Mouse (Mus musculus) ES-Bruce4 (cell line): ENCODE measurements around the gene N4bp1.

Source experiments
- CTCF ChIP-seq: IDR thresholded peaks from one replicate; pipeline ENCODE4 v1.8.1; 2011; ENCODE audit warnings: low read depth, low read length
- EP300 ChIP-seq: IDR thresholded peaks from 2 replicates; pipeline ENCODE4 v1.6.1; 2011; ENCODE audit warnings: low read depth, low read length; ENCODE audit not compliant: insufficient read depth
- POLR2A ChIP-seq: IDR thresholded peaks from one replicate; pipeline ENCODE4 v1.8.1; 2011; ENCODE audit warnings: low read length; ENCODE audit not compliant: insufficient read depth

DNA sequence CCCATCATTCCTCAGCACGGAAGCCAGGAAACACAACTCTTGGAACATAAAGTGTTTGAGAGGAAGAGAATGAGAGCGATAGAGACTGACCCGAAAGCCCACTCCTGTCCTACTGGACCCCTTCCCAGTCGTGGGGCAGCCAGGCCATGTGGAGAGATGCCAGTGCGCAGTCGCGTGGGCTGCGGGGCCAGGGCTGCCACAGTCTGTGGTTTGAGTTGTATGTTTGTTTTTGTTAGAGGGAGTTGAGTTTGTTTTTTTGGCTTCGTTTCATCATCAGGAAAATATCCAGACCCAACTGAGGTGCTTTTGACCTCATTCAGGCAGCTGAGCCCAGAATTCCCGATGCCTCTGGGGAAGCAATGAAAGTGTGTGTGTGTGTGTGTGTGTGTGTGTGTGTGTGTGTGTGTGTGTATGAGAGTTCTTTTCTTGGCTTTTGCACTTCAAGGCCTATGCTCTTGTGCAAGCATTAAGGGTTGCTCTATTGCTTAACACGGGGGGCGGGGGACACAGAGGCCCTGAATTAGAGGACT is 97.1 kb downstream of the N4bp1 start:
- no peak for TF ChIP-seq CTCF
- no peak for TF ChIP-seq POLR2A
- TF ChIP-seq EP300 = no peak
